Comparison of ENCODE assay signal across 21 mouse cellular contexts in genomic region chr2:118254516-118254915, GRCm38 (mm10). TPM values are rescaled to one million over a fixed set of nuclear protein-coding genes. Genes with fewer than 3 reads are reported as not detected.
DNase-seq lines count a peak whose midpoint lies in the region; ATAC-seq and TF ChIP-seq lines count a peak whose summit lies in the region.
"Had no signal": no experiment of that assay in that cellular context is flagged by ENCODE, and none has a peak within 500 bp of the region (broad histone marks: within the 10 kb centered on the region; RNA-seq: fewer than 3 reads in every experiment).

No protein-coding gene starts in this region.

- H3K27ac ChIP-seq in kidney, embryonic 16.5 days (ENCODE audit: low read length): no peak overlapping the region
- H3K27ac ChIP-seq in hindbrain, postnatal 0 days: no peak overlapping the region
- H3K27ac ChIP-seq: embryonic facial prominence, embryonic 12.5 days; heart, embryonic 15.5 days had no signal

- no peaks in the 10 kb centered on the region; the same call in 1 of the 2 replicates for H3K9me3 ChIP-seq in kidney, embryonic 16.5 days (ENCODE audit: low read length)
- no peaks in the 10 kb centered on the region for H3K9me3 ChIP-seq in hindbrain, postnatal 0 days (ENCODE audit: low read length)
- H3K9me3 ChIP-seq: embryonic facial prominence, embryonic 12.5 days; heart, embryonic 15.5 days had no signal

- H3K36me3 ChIP-seq in kidney, embryonic 16.5 days (ENCODE audit: insufficient read depth, low read length): no peaks in the 10 kb centered on the region
- no peaks in the 10 kb centered on the region for H3K36me3 ChIP-seq in hindbrain, postnatal 0 days (ENCODE audit: insufficient read depth, low read length)
- H3K36me3 ChIP-seq: embryonic facial prominence, embryonic 12.5 days; heart, embryonic 15.5 days had no signal

- H3K27me3 ChIP-seq in kidney, embryonic 16.5 days (ENCODE audit: insufficient read depth, low read length): 0 out of 2 replicates have a peak, but pooled peaks cover 4% of the 10 kb centered on the region
- no peaks in the 10 kb centered on the region for H3K27me3 ChIP-seq in hindbrain, postnatal 0 days (ENCODE audit: insufficient read depth, low read length)
- H3K27me3 ChIP-seq: CH12.LX; embryonic facial prominence, embryonic 12.5 days had no signal

- DNase-seq in kidney, adult 11 months: no peak
- peak; percentile 44 for DNase-seq in MN1 (ENCODE audit: low spot score)
- DNase-seq in embryo, embryonic 9.5 days (ENCODE audit: extremely low spot score): peak; percentile 19
- DNase-seq in hindbrain, postnatal 0 days (ENCODE audit: low spot score): peak; percentile 25
- no peak for DNase-seq in ovary, postnatal 14 days (ENCODE audit: low spot score)
- DNase-seq in thymus, postnatal 4 days: no peak
- DNase-seq: adrenal gland, adult 2 months; cerebellum, postnatal 14 days; heart, adult 18-20 months; layer of hippocampus, postnatal 36 days; liver; liver, postnatal 0 days; lung, postnatal 36 days; thymus, adult 2 months had no signal

- no peak overlapping the region for H3K4me3 ChIP-seq in kidney, embryonic 16.5 days (ENCODE audit: low read length)
- no peak overlapping the region for H3K4me3 ChIP-seq in hindbrain, postnatal 0 days (ENCODE audit: low read length)
- H3K4me3 ChIP-seq: embryonic facial prominence, embryonic 12.5 days; heart, embryonic 15.5 days had no signal

- ATAC-seq in kidney, embryonic 16.5 days (ENCODE audit: low FRiP score, low TSS enrichment): 0 out of 2 replicates have a peak, but pooled peaks have one; percentile 13
- ATAC-seq in hindbrain, postnatal 0 days: peak; percentile 19; the same call in 1 of the 2 replicates
- ATAC-seq: liver, postnatal 0 days had no signal

- H3K4me1 ChIP-seq in kidney, embryonic 16.5 days (ENCODE audit: insufficient read depth, low read length): peaks cover 6% of the 10 kb centered on the region; the same call in 1 of the 2 replicates
- no peaks in the 10 kb centered on the region for H3K4me1 ChIP-seq in hindbrain, postnatal 0 days (ENCODE audit: insufficient read depth, low read length)
- H3K4me1 ChIP-seq: embryonic facial prominence, embryonic 12.5 days had no signal

- no peak overlapping the region for H3K4me2 ChIP-seq in kidney, embryonic 16.5 days (replicated peaks; ENCODE audit: low read depth, low read length)
- no peak overlapping the region for H3K4me2 ChIP-seq in hindbrain, postnatal 0 days (ENCODE audit: low read depth, low read length)
- H3K4me2 ChIP-seq: embryonic facial prominence, embryonic 12.5 days; heart, embryonic 15.5 days; midbrain, embryonic 11.5 days had no signal

- WGBS in kidney, embryonic 16.5 days: 26% methylated on average over 8 of the region's 8 CpGs
- 40% methylated on average over 8 of the region's 8 CpGs for WGBS in hindbrain, postnatal 0 days

- no peak overlapping the region for H3K9ac ChIP-seq in kidney, embryonic 16.5 days (replicated peaks; ENCODE audit: low read length)
- no peak overlapping the region for H3K9ac ChIP-seq in hindbrain, postnatal 0 days (replicated peaks; ENCODE audit: low read length)
- H3K9ac ChIP-seq: embryonic facial prominence, embryonic 12.5 days; heart, embryonic 15.5 days; liver, postnatal 0 days had no signal

- no peak for TF ChIP-seq CTCF in hindbrain, postnatal 0 days (IDR thresholded peaks at IDR 0.05; ENCODE audit: low read depth)

RNA-seq across cellular contexts. Expression of gene Fsip1, which starts 2.2 kb away (rescaled TPM):
- polyA plus RNA-seq in kidney, embryonic 16.5 days (2015; fragmentation: Nextera tagmentation; extraction: Ambion mirVana): 0.70 and 0.94 TPM in 2 replicates
- total RNA-seq in hindbrain, postnatal 0 days (2014; rRNA removed): 0.58 and 1.5 TPM in 2 replicates
- polyA plus RNA-seq in hindbrain, postnatal 0 days (2015; fragmentation: Nextera tagmentation; extraction: Ambion mirVana): 3.7 and 3.9 TPM in 2 replicates
- total RNA-seq: gastrocnemius, adult 8-10 months; heart, adult 18-20 months had no signal
- polyA plus RNA-seq: adrenal gland, adult 2 months; large intestine, adult 2 months; thymus, adult 2 months had no signal

Comparison
In these comparisons a context has a peak if more than half of its experiments do, and no peak if none do; other contexts are left out.
1. DNase-seq: peak in MN1 (single experiment), embryo, embryonic 9.5 days (single experiment) and hindbrain, postnatal 0 days (single experiment); none in kidney, adult 11 months (single experiment), ovary, postnatal 14 days (single experiment) and thymus, postnatal 4 days (single experiment).